Mouse (Mus musculus): ENCODE measurements around the gene Metrn. TPM values are rescaled to one million over a fixed set of nuclear protein-coding genes. Genes with fewer than 3 reads are reported as not detected.

The Metrn gene
- 10.9 and 16.2 TPM in 2 replicates for total RNA-seq (2023)

GRCm38 (mm10) chr17:25796951-25797369 lies at the start of gene Metrn:
Metrn (minus strand) TSS chr17:25797136.

DNA sequence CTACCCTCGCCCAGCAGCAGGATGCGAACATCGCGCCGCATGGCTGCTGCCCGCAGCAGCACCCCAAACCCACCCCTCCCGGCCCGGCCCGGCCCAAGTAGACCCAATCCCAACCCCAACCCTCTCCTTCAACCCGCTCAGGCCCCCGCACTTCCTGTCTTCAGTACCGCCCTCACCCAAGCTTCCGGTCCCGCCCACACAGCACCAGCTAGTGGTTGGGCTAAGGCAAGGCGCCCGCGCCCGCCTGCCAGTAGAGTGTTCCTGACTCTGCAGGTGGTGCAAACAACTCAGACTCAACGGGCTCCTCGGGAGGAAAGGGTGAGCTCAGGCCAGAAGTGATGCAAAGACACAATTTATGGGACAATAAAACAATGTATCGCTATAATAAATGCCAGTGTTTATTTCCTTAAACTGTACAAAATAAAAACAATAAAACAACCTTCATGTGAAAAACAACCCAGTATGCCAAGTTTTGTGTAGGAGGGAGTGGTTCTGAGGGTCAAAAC lies 47.5 kb upstream of the Metrn start, which contains the start of gene Rhot2:
Rhot2 (minus strand) TSS at position 456 of the 506 bp plus-strand sequence.

GRCm38 (mm10) chr17:25841117-25841880 lies 44.4 kb upstream of the Metrn start, which contains the start of gene Gm20683:
Gm20683 (minus strand) TSS chr17:25841763.

GRCm38 (mm10) chr17:25837076-25837410 lies 40.1 kb upstream of the Metrn start, which contains the start of gene Rhbdl1:
Rhbdl1 (minus strand) TSS chr17:25837295.

DNA sequence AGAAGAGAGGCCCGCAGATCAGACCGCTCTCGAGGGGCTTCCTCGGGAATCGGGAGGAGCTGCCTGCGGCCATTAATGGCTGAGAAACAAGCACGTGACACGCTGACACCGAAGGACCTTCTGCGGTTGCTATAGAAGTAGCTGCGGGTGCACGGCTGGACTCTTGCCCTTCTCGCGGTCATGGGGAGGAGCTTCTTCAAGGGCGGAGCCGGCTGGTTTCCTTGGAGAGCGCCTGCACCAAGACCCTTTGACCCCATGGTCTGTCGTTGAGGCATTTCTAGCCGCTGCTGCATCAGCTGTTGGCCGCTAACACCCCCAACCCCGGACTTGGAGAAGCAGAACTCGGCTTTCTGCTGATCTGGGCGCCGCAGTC lies 36.3 kb upstream of the Metrn start, which contains the start of gene Stub1:
Stub1 (minus strand) TSS at position 114 of the 373 bp plus-strand sequence.

GRCm38 (mm10) chr17:25828712-25829557 lies 32.0 kb upstream of the Metrn start, which contains the start of gene Jmjd8:
Jmjd8 (plus strand) TSS chr17:25828867.

GRCm38 (mm10) chr17:25823452-25823851 lies 26.5 kb upstream of the Metrn start, which contains the start of gene Wdr24:
Wdr24 (plus strand) TSS chr17:25823627.

GRCm38 (mm10) chr17:25808789-25809605 lies 12.1 kb upstream of the Metrn start, which contains the start of gene Fbxl16:
Fbxl16 (plus strand) TSS chr17:25809085.

DNA sequence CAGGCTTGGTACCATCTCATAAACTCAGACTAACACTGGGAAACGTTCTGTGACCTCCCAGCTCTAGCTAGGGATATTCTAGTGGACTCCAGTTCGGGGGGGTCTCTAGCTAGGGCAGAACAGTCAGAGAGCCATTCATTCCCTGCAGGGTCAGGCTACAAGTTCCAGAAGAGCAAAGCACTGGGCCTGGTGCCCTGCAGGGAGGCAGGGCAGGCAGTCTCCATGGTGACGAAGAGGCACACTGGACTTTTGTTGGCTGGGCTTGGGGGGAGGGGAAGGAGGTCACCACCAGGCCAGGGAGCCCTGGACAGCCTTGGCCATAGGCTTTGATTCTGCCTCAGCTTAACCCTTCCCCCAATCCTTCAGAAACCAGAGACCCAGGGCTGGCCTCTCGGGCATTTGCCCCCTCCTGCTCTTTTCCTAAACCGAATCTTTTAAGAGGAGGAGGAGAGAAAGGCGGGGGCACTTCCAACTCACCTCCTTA lies 1.3 kb downstream of the Metrn start, which contains the start of gene AC134908.4:
AC134908.4 (minus strand) TSS at position 51 of the 484 bp plus-strand sequence.

DNA sequence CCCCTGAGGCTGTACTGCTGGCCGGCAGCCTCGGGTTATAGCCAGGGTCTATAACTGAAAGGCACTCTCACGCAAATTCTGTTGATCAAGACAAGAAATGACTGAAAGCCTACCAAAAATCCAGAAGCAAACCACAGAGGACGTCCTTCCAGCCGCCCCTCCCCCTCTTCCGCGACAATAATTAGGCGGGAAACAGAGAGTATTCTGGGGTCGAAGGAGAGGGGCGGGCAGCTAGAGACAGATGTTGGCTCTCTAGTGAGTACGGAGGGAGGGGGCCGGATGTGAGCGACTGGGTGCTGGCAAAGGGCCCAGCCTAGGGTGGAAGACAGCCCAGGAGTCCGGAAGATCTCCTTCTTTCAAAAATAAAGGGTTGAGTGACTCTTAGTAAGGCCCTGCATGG lies 4.3 kb downstream of the Metrn start, which contains the start of gene Fam173a:
Fam173a (minus strand) TSS at position 287 of the 400 bp plus-strand sequence.

GRCm38 (mm10) chr17:25786280-25786679 lies 10.7 kb downstream of the Metrn start, which contains the start of gene Ccdc78:
Ccdc78 (plus strand) TSS chr17:25786580.

GRCm38 (mm10) chr17:25785281-25785745 lies 11.6 kb downstream of the Metrn start, which contains the start of gene Haghl:
Haghl (minus strand) TSS chr17:25785673.

DNA sequence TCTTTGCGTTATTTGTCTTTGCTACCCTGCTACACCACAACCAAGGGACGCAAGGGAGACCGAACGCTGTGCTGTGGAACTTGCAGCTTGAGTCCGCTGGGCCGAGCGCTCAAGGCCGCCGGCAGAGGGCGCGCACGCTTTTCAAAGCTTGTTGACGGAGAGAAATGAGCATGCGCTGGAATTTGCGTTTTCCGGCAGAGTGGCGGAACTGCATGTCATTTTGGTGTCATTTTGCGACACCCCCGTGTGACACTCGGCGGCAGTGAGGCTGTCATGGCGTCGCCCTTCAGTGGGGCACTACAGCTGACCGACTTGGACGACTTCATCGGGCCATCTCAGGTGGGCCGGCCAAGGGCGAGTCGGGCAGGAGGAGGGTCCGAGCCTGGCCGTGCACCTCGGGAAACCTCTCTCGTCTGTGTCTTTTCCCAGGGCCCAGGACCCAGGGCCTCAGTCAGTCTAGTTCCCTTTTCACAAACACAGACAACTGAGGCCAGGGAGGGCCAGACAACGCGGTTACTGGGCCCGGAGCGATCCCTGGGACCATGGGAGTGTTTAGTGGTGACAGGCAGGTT lies 23.3 kb downstream of the Metrn start, which contains the start of gene Narfl:
Narfl (plus strand) TSS at position 228 of the 572 bp plus-strand sequence.

GRCm38 (mm10) chr17:25754241-25754640 lies 42.7 kb downstream of the Metrn start, which contains the start of gene Msln:
Msln (minus strand) TSS chr17:25754378.

Other genes with a start within 250 kb of the Metrn start
- gene Sox8, start 226.4 kb downstream of the Metrn start, total RNA-seq (2023), result not detected in 2 replicates
- gene Lmf1, start 218.1 kb downstream of the Metrn start, total RNA-seq (2023), result 8.7 and 10.5 TPM in 2 replicates
- gene Gng13, start 80.0 kb downstream of the Metrn start, total RNA-seq (2023), result not detected in 2 replicates
- gene Chtf18, start 69.7 kb downstream of the Metrn start, total RNA-seq (2023), result 9.7 and 18.7 TPM in 2 replicates
- 4.5 TPM in 2 replicates for gene Rpusd1, start 69.5 kb downstream of the Metrn start, total RNA-seq (2023)
- not detected in 2 replicates for gene Mslnl, start 61.1 kb downstream of the Metrn start, total RNA-seq (2023)
- 0.88 TPM in 1 of 2 replicates, not detected in the other for gene Msln, start 42.8 kb downstream of the Metrn start, total RNA-seq (2023)
- 24.6 and 35.5 TPM in 2 replicates for gene Narfl, start 23.4 kb downstream of the Metrn start, total RNA-seq (2023)
- gene Haghl, start 11.5 kb downstream of the Metrn start, total RNA-seq (2023), result 10.2 and 14.6 TPM in 2 replicates
- 0.22 TPM in 1 of 2 replicates, not detected in the other for gene Ccdc78, start 10.6 kb downstream of the Metrn start, total RNA-seq (2023)
- gene Fam173a, start 4.2 kb downstream of the Metrn start, total RNA-seq (2023), result 25.4 and 34.7 TPM in 2 replicates
- not detected in 2 replicates for gene AC134908.4, start 1.5 kb downstream of the Metrn start, total RNA-seq (2023)
- gene Fbxl16, start 11.9 kb upstream of the Metrn start, total RNA-seq (2023), result 0.11 TPM in 1 of 2 replicates, not detected in the other
- gene Wdr24, start 26.5 kb upstream of the Metrn start, total RNA-seq (2023), result 13.3 and 17.6 TPM in 2 replicates
- 7.7 and 8.2 TPM in 2 replicates for gene Jmjd8, start 31.7 kb upstream of the Metrn start, total RNA-seq (2023)
- gene Stub1, start 36.3 kb upstream of the Metrn start, total RNA-seq (2023), result 35.4 and 46.5 TPM in 2 replicates
- 0.64 and 1.3 TPM in 2 replicates for gene Rhbdl1, start 40.2 kb upstream of the Metrn start, total RNA-seq (2023)
- 1.7 and 2.8 TPM in 2 replicates for gene Gm20683, start 44.6 kb upstream of the Metrn start, total RNA-seq (2023)
- 26.5 and 33.7 TPM in 2 replicates for gene Rhot2, start 47.7 kb upstream of the Metrn start, total RNA-seq (2023)
- gene Wdr90, start 64.4 kb upstream of the Metrn start, total RNA-seq (2023), result 21.9 and 25.5 TPM in 2 replicates
- gene Mcrip2, start 71.6 kb upstream of the Metrn start, total RNA-seq (2023), result 1.4 and 3.2 TPM in 2 replicates
- gene Mettl26, start 77.9 kb upstream of the Metrn start, total RNA-seq (2023), result 6.4 and 6.5 TPM in 2 replicates
- 2.1 and 4.1 TPM in 2 replicates for gene Wfikkn1, start 83.7 kb upstream of the Metrn start, total RNA-seq (2023)
- gene Rab40c, start 122.6 kb upstream of the Metrn start, total RNA-seq (2023), result 13.0 and 17.4 TPM in 2 replicates
- 34.9 and 36.2 TPM in 2 replicates for gene Pigq, start 147.8 kb upstream of the Metrn start, total RNA-seq (2023)
- gene Nhlrc4, start 147.8 kb upstream of the Metrn start, total RNA-seq (2023), result not detected in 2 replicates
- not detected in 2 replicates for gene A930017K11Rik, start 155.4 kb upstream of the Metrn start, total RNA-seq (2023)
- gene Capn15, start 188.7 kb upstream of the Metrn start, total RNA-seq (2023), result 12.0 and 19.3 TPM in 2 replicates